Mouse (Mus musculus) thymus, postnatal 4 days (tissue): ENCODE measurements at regions not wholly inside any gene's neighbourhood (a gene's known extent, or its start where the extent isn't known, plus 50 kb on each side); places are given as distances from the start of the nearest gene placed in this dataset.
A peak's percentile ranks its signal among the peaks of the same experiment; 100 is the strongest.
"Not testable (repeated sequence)": the region's sequence is repeated elsewhere in the genome, so short reads cannot be mapped to it uniquely, and the experiment has no call there.

Source experiments
- DNase-seq: peaks from one replicate; pipeline ENCODE4 v3.0.0; 2021

DNA sequence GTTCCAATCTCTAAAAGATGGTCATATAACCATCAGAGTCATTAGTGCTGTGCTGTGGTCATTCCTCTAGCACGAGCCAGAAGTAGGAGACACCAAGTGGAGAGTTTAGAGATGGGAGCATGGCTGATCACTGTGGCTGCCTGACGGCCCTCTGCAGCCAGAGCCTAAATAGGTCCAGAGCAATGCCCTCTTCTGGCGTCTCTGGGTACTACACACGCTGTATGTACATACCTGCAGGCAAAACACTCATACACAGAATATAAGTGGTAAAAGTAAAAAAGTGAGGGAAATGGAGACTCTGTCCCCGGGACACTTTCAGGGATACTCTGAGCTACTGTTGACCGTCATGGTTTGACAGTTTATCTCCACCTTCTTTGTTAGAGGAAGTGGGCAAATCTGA is 91.4 kb downstream of the Gm21738 start:
- DNase-seq = peak; percentile 7

DNA sequence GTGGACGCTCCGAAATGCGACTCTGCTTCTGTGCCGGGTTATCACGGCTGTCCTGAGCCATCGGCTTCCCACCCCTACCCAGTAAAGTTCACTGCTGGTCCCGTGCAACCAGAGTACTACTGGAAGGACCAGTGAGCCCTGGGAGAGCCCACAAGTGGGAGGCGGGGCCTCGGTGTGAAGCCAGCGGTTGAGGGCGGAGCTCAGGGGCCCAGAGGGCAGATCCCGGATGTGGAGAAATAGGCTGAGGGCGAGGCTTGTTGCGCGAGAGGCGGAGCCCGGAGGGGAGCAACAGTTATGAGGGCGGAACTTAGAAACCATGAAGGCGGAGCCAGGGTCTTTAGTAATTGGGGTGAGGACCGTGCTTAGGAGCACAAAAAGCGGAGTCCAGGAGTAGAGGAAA is 107.1 kb downstream of the Gm21738 start:
- DNase-seq = no peak

DNA sequence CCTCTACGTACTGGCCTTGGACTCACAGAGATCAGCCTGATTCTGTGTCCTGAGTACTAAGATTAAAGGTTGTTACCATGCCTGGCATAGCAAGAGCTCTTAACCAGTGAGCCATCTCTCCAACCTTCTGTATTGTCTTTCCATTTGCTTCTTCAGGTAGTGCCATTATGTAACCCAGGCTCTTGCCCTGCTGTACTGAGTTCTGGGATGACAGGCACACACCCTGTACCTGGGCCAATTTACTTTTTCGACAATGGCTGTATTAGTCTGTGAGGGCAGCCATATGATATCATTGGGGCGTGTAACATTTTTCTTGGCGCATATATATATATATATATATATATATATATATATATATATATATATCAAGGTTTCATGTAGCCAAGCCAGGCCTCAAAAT is 115.9 kb downstream of the Gm21738 start:
- not testable (repeated sequence) for DNase-seq

DNA sequence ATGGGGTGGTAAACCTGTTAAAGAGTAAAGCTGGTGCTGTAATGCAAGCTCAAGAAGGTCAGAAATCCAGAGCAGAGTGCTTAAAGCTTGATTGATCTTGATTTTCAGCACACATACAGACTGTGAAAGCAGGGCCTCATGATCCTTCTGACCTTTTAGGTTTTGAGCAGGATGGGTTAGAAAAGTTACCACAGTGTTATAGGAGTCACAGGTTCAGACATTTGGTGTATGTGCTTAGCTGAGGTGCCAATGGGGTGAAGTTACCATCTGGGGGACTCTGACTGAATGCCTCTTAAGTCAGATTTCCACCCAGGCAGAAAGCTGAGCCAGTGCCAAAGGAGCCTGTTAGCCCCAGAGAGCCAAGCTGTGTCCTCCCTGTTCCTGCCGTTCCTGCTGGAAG is 139.6 kb downstream of the Gm21738 start:
- DNase-seq = no peak

DNA sequence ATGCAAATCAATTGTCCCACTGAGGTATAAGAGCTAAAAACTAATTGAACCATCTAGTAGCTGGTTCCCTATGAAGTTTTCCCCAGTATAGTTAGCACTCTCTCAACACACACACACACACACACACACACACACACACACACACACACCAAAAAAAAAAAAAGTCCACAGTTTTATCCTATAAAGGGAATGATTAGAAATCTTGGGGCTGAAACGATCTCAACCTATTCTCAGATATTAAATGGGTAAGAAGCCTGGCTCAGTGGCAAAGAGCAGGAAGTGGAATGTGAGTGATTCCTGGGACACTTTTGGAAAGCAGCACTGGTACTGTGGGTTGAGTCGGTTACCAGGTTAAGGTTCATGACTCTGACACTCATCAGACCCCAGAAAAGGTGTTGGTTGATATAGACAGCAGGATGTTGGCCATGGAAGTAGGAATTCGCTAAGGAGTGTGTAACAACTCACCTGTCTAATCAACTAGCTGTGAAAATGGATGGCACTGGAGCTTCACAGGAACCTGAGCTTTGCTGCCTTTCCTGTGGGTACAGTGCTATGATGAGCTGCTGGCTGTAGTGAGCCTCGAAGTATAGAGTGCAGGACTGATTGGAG is 140.8 kb downstream of the Gm21738 start:
- DNase-seq = peak; percentile 75
